Mouse (Mus musculus): Measurements from ENCODE around the gene Aup1. TPM values are rescaled to one million over a fixed set of nuclear protein-coding genes. Genes with fewer than 3 reads are reported as not detected.

Aup1 gene
- polyA plus RNA-seq, 1 experiment from 2014 or later: 186 TPM

DNA sequence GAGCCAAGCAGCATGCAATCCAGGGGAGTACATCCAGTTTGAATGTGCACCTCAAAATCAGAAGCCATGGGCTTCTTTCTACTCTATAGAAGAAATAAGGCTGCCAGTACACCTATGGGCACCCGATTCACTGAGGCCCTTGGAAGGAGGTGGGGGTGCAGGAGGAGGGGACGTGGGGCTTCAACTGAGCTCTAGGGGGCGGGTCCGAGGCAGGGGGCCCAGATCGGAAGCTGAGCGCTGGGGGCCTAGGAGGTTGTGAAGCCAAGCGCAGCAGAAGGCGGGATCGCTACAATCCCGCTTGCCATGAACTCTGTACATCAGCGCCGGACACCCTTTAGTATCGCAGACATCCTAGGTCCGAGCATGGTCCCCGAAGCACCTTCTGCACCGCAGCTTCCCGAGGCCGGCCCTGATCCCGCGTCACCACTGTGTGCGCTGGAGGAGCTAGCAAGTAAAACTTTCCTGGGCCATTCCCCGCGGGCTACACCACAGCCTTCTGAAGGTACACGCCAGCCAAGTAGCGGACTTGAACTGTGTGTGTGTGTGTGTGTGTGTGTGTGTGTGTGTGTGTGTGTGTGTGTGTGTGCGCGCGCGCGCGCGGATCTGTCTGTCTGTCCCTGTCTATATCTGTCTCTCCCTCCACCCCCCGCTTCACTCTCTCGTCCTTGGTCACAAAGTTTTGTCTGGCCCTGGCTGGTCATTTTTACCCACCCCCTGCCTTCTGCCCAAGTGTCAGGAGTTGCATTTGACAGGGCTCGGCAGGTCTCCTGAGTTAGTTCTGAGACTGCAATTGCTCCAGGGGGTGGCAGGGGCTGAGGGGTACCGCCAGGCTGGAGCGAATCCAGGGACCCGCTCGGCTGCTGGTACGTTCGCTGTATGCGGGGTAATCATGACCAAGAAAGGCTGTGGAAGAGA lies 32.1 kb downstream of the Aup1 start, which contains the start of gene Lbx2:
Gene Lbx2, plus strand, starts transcription at position 247 of the 915 bp plus-strand sequence.
- 2% methylated on average over 39 of the region's 42 CpGs for WGBS (ENCODE audit: insufficient replicate concordance)
- H3K4me1 ChIP-seq (replicated peaks): peaks cover 15% of the 10 kb centered on the region
- H3K36me3 ChIP-seq: peaks cover 8% of the 10 kb centered on the region
- H3K27me3 ChIP-seq: peaks cover 91% of the 10 kb centered on the region
- H3K4me2 ChIP-seq: peak within 1 kb of the TSS; percentile 51
- DNase-seq: no peak
- ATAC-seq (ENCODE audit: low read depth): no peak
- H3K9ac ChIP-seq: no peak within 1 kb of the TSS
- no peaks in the 10 kb centered on the region for H3K9me3 ChIP-seq (replicated peaks)
- no peak within 1 kb of the TSS for H3K27ac ChIP-seq
- peak within 1 kb of the TSS; percentile 34; the same call in 1 of the 2 replicates for H3K4me3 ChIP-seq (replicated peaks)

DNA sequence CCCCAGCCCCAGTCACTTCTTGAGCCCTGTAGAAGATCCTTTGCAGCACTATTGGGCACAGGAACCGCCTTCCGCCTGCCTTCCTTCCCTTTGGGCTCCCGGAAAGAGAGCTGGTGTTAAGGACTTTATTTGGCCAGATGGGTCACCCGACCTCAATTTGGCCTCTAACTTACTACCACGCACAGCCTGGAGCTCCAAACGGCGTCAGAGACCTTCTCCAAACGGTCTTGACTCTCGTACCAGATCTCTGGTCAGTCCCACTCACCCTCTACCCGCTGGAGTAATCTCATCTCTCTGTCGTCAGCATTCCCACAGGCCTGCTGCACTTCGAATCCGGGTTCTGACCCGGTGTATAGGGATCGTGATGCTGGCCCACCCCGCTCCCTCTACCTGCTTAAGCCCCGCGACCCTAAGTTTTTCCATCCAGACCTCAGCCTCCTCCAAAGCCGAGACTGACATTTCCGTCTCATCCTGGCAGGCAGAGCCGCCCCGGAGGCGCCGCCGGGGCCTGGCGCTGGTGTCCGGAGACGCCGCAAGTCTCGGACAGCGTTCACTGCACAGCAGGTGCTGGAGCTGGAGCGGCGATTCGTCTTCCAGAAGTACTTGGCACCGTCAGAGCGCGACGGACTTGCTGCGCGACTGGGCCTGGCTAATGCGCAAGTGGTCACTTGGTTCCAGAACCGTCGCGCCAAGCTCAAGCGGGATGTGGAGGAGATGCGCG lies 33.0 kb downstream of the Aup1 start:
- Histone ChIP-seq H3K9ac (peak overlapping the region; percentile 13; the same call in 1 of the 2 replicates), H3K4me1 (replicated peaks) (peaks cover 15% of the 10 kb centered on the region), H3K27me3 (peaks cover 93% of the 10 kb centered on the region), H3K4me3 (replicated peaks) (peak overlapping the region; percentile 33), H3K27ac (no peak overlapping the region), H3K4me2 (peak overlapping the region; percentile 51), H3K36me3 (peaks cover under 1% of the 10 kb centered on the region; the same call in 1 of the 2 replicates), H3K9me3 (replicated peaks) (no peaks in the 10 kb centered on the region)
- no peak for DNase-seq
- 4% methylated on average over 47 of the region's 47 CpGs for WGBS (ENCODE audit: insufficient replicate concordance)
- no peak for ATAC-seq (ENCODE audit: low read depth)

DNA sequence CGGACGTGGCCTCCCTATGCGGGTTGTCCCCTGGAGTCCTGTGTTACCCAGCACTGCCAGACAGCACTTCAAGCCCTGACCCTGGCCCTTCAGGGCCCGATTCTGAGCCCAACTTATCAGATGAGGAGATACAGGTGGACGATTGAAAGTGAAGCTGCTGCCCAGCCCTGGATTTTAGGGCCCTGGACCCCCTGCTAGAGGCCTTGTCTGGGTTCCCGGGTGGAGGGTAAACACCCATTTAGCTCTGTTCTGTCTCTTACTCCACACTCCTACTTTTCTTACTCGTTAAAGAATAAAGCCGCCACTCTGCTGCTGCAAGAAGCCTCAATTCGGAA lies 33.6 kb downstream of the Aup1 start:
- Histone ChIP-seq H3K4me2 (peak overlapping the region; percentile 51), H3K36me3 (no peaks in the 10 kb centered on the region), H3K4me3 (replicated peaks) (peak overlapping the region; percentile 33), H3K4me1 (replicated peaks) (peaks cover 15% of the 10 kb centered on the region), H3K27me3 (peaks cover 93% of the 10 kb centered on the region), H3K9me3 (replicated peaks) (no peaks in the 10 kb centered on the region), H3K27ac (no peak overlapping the region), H3K9ac (0 out of 2 replicates have a peak overlapping the region, but pooled peaks have one; percentile 13)
- ATAC-seq (ENCODE audit: low read depth): no peak
- 15% methylated on average over 9 of the region's 9 CpGs for WGBS (ENCODE audit: insufficient replicate concordance)
- no peak for DNase-seq

DNA sequence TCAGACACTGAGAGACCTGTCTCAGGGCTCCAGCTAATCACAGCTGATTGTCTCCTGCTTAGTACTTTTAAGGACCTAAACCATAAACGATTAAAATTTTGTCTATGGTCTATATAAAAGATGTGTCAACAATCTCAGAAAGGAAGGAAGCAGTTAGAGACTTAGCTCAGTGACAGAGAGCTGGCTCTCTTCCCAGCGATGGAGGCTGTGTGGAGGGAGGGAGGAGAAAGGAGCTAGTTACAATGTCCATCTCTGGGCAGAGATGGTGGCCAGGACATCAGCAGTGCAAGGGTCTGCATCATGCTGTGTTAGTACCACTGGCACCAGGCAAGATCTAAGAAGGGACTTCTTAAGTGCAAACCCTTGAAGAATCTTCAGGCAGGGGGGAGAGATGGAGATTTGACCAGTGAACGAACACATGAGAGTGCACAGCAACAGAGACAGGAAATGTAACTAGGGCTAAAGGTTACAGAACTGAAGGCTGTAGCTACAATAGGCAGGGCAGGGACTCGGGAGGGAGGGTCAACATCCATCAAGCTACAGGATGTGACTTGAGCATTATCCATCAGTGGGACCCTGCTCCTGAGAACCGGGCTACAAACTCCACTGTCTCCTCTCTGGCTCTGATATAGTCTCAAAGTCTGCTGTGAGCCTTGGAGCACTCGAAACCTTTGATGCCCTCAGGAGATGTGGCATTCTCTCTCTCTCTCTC lies 38.3 kb downstream of the Aup1 start:
- Histone ChIP-seq H3K4me1 (replicated peaks) (peaks cover 3% of the 10 kb centered on the region; the same call in 1 of the 2 replicates), H3K9ac (no peak overlapping the region), H3K4me3 (replicated peaks) (no peak overlapping the region), H3K27ac (no peak overlapping the region), H3K9me3 (replicated peaks) (peaks cover 3% of the 10 kb centered on the region; the same call in 1 of the 2 replicates), H3K4me2 (no peak overlapping the region), H3K36me3 (no peaks in the 10 kb centered on the region), H3K27me3 (peaks cover 68% of the 10 kb centered on the region)
- DNase-seq (no peak), ATAC-seq (ENCODE audit: low read depth) (no peak)
- 18% methylated on average over 6 of the region's 6 CpGs for WGBS (ENCODE audit: insufficient replicate concordance)

DNA sequence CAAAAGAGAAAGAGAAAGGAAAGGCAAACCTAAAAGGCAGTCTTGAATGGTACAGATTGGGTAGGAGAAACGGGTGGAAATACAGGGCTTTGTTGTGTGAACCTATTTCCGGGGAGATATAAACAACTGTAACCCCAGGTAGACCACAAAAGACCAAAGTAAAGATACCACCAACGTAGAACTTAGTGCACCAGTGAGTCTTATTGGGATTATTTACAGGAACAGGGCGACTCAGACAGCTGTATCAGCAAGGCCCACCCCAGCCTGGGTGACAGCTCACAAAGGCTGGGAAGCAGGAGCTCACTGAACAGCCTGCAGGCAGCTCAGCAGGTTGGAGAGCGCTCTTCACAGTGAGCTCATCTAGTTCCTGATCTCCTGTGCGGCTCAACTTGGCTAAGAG lies 41.6 kb downstream of the Aup1 start:
- WGBS (ENCODE audit: insufficient replicate concordance): 39% methylated on average over 6 of the region's 6 CpGs
- Histone ChIP-seq H3K4me3 (replicated peaks) (no peak overlapping the region), H3K27me3 (peaks cover 43% of the 10 kb centered on the region)

DNA sequence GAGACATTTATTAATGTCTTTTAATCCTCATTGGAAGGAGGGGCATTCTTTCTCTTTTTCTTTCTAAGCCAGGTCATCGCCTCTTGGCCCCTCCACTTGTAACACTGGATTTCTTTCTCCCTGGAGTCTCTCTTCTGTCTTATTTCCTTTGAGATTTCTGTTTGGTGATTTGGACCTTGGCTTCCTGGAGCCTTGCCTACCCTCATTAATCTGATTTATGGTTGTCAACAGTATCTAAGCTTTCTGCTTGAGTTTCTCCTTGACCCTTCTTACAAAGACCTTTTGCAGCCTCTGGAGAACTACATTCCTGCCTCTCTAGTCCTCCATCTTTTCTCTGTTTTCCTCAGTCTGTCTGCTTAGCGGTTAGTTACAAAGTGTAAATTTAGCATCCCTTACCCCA lies 44.1 kb downstream of the Aup1 start:
- Histone ChIP-seq H3K4me3 (replicated peaks) (no peak overlapping the region), H3K27ac (no peak overlapping the region), H3K9ac (no peak overlapping the region), H3K36me3 (0 out of 2 replicates have a peak, but pooled peaks cover under 1% of the 10 kb centered on the region), H3K4me1 (replicated peaks) (peaks cover 25% of the 10 kb centered on the region), H3K4me2 (no peak overlapping the region), H3K9me3 (replicated peaks) (peaks cover 3% of the 10 kb centered on the region; the same call in 1 of the 2 replicates), H3K27me3 (peaks cover 27% of the 10 kb centered on the region)
- DNase-seq (no peak), ATAC-seq (ENCODE audit: low read depth) (no peak)
- WGBS (ENCODE audit: insufficient replicate concordance): 73% methylated on average over 2 of the region's 2 CpGs

More for the DNA sequence above, 41.6 kb downstream of the Aup1 start:
- DNase-seq (no peak), ATAC-seq (ENCODE audit: low read depth) (no peak)
- Histone ChIP-seq H3K9me3 (replicated peaks) (peaks cover 3% of the 10 kb centered on the region; the same call in 1 of the 2 replicates), H3K9ac (no peak overlapping the region), H3K4me2 (no peak overlapping the region), H3K36me3 (no peaks in the 10 kb centered on the region), H3K27ac (no peak overlapping the region), H3K4me1 (replicated peaks) (peaks cover 4% of the 10 kb centered on the region)

DNA sequence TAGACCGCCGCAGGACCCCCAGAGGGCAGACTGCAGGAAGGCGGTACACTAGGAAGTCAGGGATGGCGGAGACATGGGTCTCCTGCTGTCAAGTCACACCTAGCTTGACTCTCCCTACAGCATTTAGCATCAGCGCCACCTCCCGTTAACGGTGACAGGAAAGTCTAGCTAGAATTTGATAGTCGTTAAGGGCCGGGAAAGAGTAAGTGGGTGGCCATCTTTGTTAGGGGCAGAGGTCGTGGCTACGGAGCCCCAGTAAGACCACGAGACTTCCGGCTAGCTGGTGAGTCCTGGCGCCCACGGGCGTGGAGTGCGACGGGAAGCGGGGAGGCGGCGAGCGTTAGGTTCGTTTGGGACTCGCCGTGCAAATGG lies 47.0 kb downstream of the Aup1 start, which contains the start of the genes Ccdc142 and Gm42688:
Gene Ccdc142, plus strand, starts transcription at position 286 of the 372 bp plus-strand sequence.
Gene Gm42688, plus strand, starts transcription at position 302 of the 372 bp plus-strand sequence.
- peak; percentile 81 for ATAC-seq (ENCODE audit: low read depth)
- peak within 1 kb of the TSS; percentile 90 for H3K9ac ChIP-seq
- H3K27me3 ChIP-seq: peaks cover 14% of the 10 kb centered on the region
- WGBS (ENCODE audit: insufficient replicate concordance): 2% methylated on average over 25 of the region's 25 CpGs
- DNase-seq: peak; percentile 82
- peaks cover 21% of the 10 kb centered on the region for H3K36me3 ChIP-seq
- H3K9me3 ChIP-seq (replicated peaks): no peaks in the 10 kb centered on the region
- H3K27ac ChIP-seq: peak within 1 kb of the TSS; percentile 85
- peak within 1 kb of the TSS; percentile 99 for H3K4me2 ChIP-seq
- peak within 1 kb of the TSS; percentile 81 for H3K4me3 ChIP-seq (replicated peaks)
- H3K4me1 ChIP-seq (replicated peaks): peaks cover 27% of the 10 kb centered on the region

DNA sequence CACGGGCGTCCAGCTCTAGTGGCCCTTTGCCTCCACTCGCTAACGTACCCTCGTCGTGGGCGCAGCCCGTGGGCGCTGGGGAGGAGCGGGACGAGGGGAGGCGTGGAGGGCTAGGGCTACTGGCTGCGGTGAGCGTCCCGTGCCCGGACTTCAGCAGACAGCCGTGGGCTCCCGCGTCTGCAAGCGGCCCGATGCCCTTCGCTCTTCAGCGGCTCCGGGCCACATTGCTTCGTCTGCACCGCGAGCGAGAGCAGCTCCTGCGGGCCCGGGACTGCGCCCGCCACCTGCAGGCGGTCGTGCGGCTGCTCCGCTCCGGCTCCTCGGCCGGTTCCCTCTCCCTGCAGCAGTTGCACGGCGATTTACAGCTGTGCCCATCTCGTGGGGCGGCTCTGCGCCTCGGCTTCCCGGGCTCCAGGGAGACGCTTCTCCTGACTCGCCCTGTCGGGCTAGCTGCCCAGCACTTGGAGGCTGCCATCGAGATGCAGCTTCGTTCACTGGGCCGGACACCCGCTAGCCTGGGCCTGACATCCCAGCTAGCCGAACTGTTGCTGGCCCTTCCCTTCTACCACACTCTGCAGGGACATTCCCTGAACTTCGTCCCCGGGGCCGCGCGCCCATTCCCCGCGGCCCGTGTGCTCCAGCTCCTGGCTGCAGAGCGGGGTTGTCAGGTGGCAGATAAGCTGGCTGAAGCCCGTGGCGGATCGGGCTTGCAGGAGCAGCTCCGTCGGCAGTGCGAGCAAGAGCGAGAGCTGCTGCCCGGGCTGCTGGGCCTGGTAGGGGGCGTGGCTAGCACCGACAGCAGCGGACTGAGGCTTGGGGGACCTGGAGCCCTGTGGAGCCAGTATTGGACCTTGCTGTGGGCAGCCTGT lies 47.6 kb downstream of the Aup1 start:
- Histone ChIP-seq H3K4me1 (replicated peaks) (peaks cover 28% of the 10 kb centered on the region), H3K4me3 (replicated peaks) (peak overlapping the region; percentile 81), H3K36me3 (peaks cover 25% of the 10 kb centered on the region), H3K27ac (peak overlapping the region; percentile 85), H3K9me3 (replicated peaks) (no peaks in the 10 kb centered on the region), H3K4me2 (peak overlapping the region; percentile 99), H3K9ac (peak overlapping the region; percentile 90), H3K27me3 (peaks cover 11% of the 10 kb centered on the region; the same call in 1 of the 2 replicates)
- WGBS (ENCODE audit: insufficient replicate concordance): under 1% methylated on average over 74 of the region's 74 CpGs
- ATAC-seq (ENCODE audit: low read depth) (peak; percentile 70), DNase-seq (peak; percentile 73)

DNA sequence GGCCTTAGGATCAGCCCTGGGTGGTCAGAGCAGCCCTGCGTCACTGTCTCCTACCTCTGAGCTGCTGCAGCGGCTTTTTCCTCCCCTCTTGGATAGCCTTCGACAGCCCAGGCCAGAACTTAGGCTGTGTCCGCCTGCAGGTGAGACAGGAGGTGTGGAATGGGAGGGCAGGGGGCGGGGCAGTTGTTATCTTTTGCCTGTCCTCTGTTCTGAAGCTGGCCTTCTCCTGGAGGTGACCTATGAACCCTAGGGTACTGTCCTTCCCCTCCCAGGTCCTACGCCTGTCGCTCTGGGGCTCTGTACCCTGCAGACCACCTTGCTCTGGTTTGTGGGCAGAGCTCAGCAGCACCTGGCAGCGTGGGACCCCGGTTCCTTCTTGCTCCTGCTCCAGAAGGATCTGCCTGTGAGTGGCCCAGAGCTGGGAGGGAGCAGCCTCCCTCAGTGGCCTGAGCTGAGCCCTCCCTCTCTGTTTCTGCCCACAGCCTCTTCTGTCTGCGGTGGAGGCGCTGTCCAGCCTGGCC lies 48.9 kb downstream of the Aup1 start:
- H3K4me1 ChIP-seq (replicated peaks): peaks cover 41% of the 10 kb centered on the region
- H3K4me2 ChIP-seq: peak overlapping the region; percentile 99
- ATAC-seq (ENCODE audit: low read depth) (peak; percentile 6; the same call in 1 of the 2 replicates), DNase-seq (no peak)
- H3K27ac ChIP-seq: 0 out of 2 replicates have a peak overlapping the region, but pooled peaks have one; percentile 13
- H3K36me3 ChIP-seq: peaks cover 30% of the 10 kb centered on the region
- H3K9ac ChIP-seq: peak overlapping the region; percentile 90
- H3K4me3 ChIP-seq (replicated peaks): peak overlapping the region; percentile 81
- H3K9me3 ChIP-seq (replicated peaks): no peaks in the 10 kb centered on the region
- 68% methylated on average over 11 of the region's 11 CpGs for WGBS (ENCODE audit: insufficient replicate concordance)
- H3K27me3 ChIP-seq: 0 out of 2 replicates have a peak, but pooled peaks cover 5% of the 10 kb centered on the region

DNA sequence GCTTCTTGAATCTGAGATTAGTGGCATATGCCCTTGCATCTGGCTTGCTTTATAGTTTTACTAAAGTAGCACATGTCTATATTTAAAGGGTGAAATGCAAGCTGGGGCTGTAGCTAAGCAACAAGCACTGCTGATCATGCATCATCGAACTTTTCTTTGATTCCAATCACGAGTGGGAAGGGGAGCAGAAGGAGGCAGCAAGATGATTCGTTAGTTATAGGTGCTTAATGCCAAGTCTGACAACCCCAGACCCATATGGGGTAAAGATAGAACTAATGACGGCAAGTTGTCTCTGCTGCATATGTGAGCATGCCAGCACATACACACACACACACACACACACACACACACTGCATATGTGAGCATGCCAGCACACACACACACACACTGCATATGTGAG lies 49.8 kb downstream of the Aup1 start:
- no peak overlapping the region for H3K9ac ChIP-seq
- WGBS (ENCODE audit: insufficient replicate concordance): 68% methylated on average over 4 of the region's 4 CpGs
- H3K36me3 ChIP-seq: peaks cover 30% of the 10 kb centered on the region
- no peak overlapping the region for H3K4me2 ChIP-seq
- no peaks in the 10 kb centered on the region for H3K9me3 ChIP-seq (replicated peaks)
- H3K4me1 ChIP-seq (replicated peaks): peaks cover 46% of the 10 kb centered on the region
- ATAC-seq (ENCODE audit: low read depth) (no peak), DNase-seq (no peak)
- H3K27me3 ChIP-seq: no peaks in the 10 kb centered on the region
- no peak overlapping the region for H3K27ac ChIP-seq
- no peak overlapping the region for H3K4me3 ChIP-seq (replicated peaks)

Measured in liver, embryonic 13.5 days (tissue).